Mouse (Mus musculus) adrenal gland, postnatal 10 days (tissue): ENCODE measurements at regions not wholly inside any gene's neighbourhood (a gene's known extent, or its start where the extent isn't known, plus 50 kb on each side); places are given as distances from the start of the nearest gene placed in this dataset.
"Not testable (repeated sequence)": the region's sequence is repeated elsewhere in the genome, so short reads cannot be mapped to it uniquely, and the experiment has no call there.

Experiments used
- DNase-seq: peaks from one replicate; pipeline ENCODE4 v3.0.0; 2021; ENCODE audit warnings: mixed read lengths

DNA sequence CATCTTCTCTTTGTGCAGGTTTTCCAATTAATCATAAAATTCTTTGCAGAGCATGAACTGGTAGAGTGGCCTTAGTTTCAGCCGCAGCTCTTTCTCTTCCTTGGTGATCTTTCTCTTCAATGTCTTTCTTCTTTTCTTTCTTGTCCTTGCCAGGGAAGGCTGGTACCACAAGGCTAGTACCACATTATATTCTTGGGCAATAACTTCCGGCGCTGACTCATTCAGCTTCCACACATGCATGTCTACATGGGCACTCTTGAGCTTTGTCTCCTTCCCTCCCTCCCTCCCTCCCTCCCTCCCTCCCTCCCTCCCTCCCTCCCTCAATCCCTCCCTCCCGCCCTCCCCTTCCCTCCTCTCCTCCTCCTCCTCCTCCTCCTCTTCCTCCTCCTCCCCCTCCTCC, 98.1 kb upstream of the Pwp1 start:
- not testable (repeated sequence) for DNase-seq

- peak; percentile 22 for DNase-seq
These were observed 97.4 kb upstream of the Pwp1 start for GRCm38 (mm10) chr10:85731796-85732388.

- no peak for DNase-seq
These were observed 91.5 kb upstream of the Pwp1 start for GRCm38 (mm10) chr10:85737796-85738195.

DNA sequence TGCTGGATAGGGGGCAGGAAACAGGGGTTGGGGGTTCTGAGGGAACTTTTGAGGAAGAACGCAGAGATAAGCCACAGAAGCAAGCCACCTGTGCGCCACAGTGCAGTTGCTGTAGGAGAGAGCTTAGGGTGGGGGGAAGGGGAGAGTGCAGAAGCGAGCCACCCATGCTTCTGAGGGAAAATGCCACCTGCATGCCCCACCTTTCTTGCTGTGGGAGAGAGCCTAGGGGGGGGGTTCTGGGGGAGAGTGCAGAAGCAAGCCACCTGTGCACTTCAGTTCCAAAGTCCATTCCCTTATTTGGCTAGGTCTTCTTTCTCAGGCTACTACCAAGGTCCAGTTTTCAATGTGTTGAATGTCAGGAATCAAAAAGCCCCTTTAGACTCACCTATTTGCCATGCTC, 90.3 kb upstream of the Pwp1 start:
- no peak for DNase-seq

GRCm38 (mm10) chr10:85739565-85739964, 89.7 kb upstream of the Pwp1 start:
- peak; percentile 37 for DNase-seq

GRCm38 (mm10) chr10:85741972-85742371, 87.3 kb upstream of the Pwp1 start:
- peak; percentile 5 for DNase-seq

DNA sequence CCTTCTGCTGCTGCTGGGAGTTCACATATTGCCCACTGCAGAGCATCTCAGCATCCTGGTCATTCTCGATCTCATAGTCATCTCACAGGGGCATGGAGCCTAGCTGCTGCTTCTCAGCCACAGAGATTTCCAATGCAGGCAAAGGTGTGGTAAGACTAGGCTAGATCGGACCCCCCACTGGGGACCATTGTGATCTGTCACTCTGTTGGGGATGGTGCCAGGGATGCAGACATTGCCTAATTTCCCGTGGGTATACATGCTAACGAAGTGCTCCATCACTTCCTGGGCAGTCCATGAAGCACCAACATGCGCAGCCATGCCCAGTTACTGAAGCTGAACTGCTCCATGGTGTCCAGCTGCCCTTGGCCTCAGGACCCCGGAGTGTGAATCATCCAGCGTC, 83.9 kb upstream of the Pwp1 start:
- not testable (repeated sequence) for DNase-seq

DNA sequence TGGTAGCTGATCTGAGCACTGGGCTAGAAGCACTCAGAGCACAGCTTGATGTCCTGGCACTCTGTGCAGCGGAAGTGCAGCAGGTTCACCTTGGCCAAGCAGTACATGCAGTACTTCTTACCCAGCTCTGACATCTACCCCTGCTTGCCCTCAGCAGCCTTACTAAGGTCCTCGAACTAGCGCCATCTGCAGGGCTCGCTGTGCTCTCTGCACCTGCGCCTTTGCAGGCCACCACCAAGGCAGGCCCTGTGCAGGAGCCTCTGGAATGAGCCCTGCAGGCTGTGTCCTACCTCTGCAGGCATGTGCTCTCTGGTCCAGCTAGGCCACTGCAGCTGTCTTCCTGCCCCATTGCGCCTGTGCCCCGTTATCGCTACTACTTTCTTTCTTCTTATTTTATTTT, 83.5 kb upstream of the Pwp1 start:
- not testable (repeated sequence) for DNase-seq

- not testable (repeated sequence) for DNase-seq
These were observed 79.7 kb upstream of the Pwp1 start for GRCm38 (mm10) chr10:85749549-85749948.

DNA sequence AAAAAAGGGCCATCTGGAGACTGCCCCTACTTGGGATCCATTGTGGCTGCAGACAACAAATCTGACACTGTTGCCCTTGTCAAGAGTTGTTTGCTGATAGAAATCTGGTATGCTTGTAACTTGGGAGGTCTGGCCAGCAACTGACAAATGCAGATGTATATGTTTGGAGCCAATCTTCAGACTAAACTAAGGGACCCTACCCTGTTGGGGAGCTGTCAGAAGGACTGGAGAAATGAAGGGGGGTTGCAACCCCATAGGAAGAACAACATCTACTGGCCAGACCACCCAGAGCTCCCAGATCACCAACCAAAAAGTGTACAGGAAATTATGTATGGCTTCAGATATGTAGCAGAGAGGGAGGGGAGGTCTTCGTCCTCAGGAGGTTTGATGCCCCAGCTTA, 54.3 kb upstream of the Pwp1 start:
- no peak for DNase-seq
